Mouse (Mus musculus): ENCODE results near the gene Ggact.

Gene Ggact

GRCm38 (mm10) chr14:122867531-122868285 is 45.8 kb downstream of the Ggact start:
- no peak for DNase-seq (ENCODE audit: low spot score in 2 of 2)

DNA sequence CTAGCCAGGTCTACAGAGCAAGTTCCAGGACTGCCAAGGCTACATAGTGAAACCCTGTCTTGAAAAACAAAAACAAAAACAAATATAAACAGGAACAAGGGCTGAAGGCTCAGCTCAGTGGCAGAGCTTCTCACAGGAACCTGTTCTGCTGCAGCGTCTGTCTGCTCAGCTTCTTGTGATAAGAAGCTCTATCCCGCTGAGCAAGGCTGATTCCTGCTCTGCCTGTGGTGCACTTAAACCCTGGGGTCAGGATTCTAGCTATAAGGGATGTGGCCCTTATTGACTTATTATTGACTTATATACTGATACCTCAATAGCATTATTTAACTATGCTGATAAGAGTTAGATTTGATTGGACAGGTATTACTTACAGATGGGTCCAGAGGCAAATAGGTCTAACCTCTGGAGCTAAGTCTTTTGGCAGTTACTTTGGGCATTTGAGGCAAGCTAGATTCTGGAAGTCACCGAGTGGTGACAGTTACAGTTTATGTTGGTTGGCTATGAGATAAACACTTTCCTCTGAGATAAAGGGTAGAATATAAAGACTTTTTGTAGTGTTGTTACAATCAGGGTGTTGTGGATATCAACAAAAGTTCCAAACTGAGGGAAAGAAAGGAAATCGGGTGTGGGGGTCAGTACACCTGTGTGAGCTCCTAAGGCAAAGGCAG is 48.0 kb downstream of the Ggact start:
- DNase-seq (ENCODE audit: low spot score in 2 of 2): no peak

DNA sequence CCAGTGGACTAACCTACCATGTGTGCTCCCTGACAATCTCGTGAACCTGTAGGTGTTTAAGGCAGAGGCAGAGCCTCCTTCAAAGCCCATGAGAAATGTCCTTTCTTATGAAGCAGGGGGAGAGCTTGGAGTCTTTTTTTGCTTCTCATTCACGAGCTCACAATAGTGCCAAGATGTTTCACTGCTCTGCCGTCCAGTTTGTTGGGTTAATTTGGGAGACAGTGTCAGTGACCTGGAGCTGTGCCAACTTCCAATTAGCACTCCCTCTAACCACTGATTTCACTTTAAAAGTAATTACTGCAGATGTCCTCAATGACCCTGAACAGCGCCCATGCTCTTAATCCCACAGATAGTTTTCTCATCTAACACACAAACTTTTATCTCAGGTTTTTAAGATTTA is 50.9 kb downstream of the Ggact start:
- no peak for DNase-seq (ENCODE audit: low spot score in 2 of 2)

DNA sequence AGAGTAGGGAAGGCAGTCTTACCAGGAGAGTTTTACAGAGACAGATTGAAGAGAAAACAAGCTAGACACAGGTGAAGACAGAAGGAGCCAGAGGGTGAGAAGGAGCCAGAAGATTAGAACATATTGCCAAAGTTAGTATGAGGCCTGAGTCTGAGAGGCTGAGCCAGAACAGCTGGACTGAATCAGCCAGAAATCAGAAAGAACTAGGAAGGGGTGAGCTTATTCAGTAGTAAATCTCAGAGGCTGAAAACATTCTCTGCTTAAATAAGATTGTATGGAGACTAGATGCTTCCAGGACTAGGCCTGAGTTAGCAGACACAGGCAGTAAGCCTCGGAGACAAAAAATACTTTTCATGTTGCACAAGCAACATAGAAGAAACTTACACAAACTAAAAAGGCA is 53.8 kb downstream of the Ggact start:
- no peak for DNase-seq (ENCODE audit: low spot score in 2 of 2)

DNA sequence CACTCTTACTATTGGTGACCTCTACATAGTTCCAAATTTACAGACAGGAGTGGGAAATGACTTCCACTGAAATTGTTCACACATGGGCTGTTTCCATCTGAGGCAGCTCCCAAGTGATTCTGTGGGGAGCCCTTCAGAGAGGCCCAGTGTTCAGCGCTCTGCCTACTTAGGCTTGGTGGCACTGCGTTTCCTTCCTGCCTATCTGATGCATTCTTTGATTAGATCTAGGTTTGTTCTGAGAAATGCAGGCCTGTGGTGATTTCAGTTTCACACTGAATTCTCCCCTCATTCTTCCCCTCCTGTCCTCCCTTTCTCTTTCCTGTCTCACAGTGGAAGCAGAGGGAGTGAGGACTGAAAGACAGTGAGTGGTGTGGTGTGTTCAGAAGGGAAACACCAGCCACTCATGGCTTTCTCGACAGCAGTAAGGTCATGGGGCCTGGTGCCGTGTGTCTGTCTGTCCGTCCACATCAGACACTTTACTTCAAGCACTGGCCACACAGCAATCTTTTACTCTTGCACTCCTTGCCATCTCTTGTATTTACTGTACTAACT is 61.0 kb downstream of the Ggact start:
- DNase-seq (ENCODE audit: low spot score in 2 of 2): no peak

DNA sequence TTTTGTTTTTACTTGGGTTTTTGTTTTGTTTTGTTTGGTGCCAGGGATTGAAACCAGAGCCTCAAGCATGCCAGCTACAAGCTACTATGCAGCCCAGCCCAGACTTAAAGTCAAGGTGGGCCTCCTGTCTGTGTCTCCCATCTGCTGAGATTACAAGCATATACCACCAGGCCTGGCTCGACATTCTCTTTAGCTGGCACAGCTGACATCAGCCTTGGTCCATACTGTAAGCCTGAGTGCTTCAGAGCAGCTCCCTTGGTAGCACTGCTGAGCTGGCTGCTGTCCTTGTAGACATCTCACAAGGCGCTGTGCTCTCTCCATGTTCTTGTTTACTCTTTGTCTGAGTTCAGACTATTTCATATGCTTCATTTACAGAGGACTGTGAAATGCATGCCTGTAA is 76.5 kb downstream of the Ggact start:
- no peak for DNase-seq (ENCODE audit: low spot score in 2 of 2)

DNA sequence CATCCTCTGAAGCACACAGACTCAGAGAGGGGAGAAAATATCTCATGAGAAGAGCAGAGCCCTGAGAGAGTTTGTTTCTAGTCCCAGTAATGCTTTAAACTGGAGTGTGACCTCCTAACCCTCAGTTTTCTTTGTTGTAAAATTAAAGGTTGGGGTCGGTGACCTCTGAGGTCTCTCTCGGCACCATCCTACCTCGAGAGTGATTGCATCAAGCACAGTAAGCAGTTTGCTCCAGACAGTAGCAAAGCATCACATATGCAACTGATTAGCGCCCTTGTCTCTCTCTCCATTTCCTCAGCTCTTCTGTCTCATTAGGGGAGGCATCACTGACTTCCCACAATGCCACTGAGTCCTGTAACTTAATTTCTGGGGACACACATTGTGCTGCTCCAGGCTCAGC is 77.3 kb downstream of the Ggact start:
- DNase-seq (ENCODE audit: low spot score in 2 of 2): no peak

DNA sequence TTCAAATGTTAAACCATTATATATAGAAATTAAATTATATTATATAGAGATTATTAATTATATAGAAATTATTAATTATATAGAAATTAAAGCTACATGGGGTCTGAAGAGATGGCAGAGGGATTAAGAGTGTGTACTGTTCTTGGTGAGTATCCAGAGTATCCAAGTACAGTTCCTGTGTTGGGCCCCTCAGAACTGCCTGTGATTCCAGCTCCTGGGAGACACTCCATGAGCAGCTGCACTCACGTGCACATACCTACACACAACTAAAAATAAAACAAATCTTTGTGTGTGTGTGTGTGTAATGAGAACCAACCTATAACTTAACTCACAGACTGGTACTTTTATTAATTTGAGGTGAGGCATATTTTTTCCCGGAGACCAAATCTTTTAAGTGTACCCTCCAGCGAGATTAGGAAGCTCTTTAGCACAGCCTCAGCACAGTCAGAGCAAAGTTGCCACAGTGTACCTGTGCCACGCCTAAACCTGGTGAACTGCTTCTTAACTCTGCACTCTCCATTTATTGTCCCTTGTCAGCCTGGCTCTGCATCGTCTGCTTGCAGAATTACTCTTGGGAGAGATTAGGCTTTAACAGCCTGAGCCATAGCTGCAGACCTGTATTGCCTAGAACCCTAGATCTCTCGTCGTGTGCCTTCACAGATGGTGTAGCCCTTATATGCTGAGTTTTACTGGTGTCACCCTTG is 77.9 kb downstream of the Ggact start:
- no peak for DNase-seq (ENCODE audit: low spot score in 2 of 2)

DNA sequence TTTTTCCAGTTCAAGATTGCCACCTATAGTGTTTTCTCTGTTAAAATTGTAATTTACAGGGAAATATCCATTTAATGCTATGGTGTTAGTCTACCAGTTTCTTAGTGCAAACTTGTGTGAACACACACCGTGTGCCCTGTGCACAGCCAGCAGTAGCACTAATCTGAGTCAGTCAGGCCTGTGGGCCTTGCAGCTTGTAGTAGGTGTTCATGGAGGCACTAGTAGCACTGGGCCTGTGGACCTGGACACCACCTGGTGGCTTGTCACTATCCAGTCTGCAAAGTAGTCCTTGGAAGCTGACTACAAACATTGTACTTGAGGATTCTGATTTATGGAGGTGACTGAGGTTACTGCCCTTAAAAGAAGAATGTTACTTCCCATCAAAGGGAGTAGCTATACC is 78.8 kb downstream of the Ggact start:
- no peak for DNase-seq (ENCODE audit: low spot score in 2 of 2)

- no peak for DNase-seq (ENCODE audit: low spot score in 2 of 2)
Observed at GRCm38 (mm10) chr14:122833666-122834065, 79.9 kb downstream of the Ggact start.

DNA sequence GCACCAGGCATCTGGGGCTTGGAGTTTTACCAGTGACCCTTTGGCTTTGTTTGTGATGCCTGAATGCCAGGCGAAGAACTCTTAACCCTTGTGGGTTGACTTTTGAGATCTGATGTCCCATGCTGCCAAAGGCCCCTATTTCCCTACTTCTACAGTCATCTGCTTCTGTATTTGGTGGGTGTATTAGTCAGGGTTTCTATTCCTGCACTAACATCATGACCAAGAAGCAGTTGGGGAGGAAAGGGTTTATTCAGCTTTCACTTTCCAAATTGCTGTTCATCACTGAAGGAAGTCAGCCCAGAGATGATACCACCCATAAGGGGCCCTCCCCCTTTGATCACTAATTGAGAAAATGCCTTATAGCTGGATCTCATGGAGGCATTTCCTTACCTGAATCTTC is 83.1 kb downstream of the Ggact start:
- DNase-seq (ENCODE audit: low spot score in 2 of 2): no peak

DNA sequence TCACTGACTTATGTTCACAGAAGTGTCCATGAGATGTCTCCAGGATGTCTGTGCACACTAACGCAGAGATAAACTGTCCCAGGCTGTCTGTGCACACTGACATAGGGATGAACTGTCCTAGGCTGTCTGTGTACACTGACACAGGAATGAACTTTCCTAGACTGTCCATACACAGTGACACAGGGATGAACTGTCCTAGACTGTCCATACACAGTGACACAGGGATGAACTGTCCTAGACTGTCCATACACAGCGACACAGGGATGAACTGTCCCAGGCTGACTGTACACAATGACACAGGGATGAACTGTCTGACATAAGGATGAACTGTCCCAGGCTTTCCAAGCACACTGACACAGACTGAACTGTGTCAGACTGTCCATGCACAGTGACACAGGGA is 88.1 kb downstream of the Ggact start:
- no peak for DNase-seq (ENCODE audit: low spot score in 2 of 2)

GRCm38 (mm10) chr14:122823791-122824190 is 89.8 kb downstream of the Ggact start:
- no peak for DNase-seq (ENCODE audit: low spot score in 2 of 2)

- DNase-seq (ENCODE audit: low spot score in 2 of 2): no peak
Observed at GRCm38 (mm10) chr14:122821002-122821401, 92.6 kb downstream of the Ggact start.

GRCm38 (mm10) chr14:122800296-122800695 is 113.3 kb downstream of the Ggact start:
- DNase-seq (ENCODE audit: low spot score in 2 of 2): no peak

DNA sequence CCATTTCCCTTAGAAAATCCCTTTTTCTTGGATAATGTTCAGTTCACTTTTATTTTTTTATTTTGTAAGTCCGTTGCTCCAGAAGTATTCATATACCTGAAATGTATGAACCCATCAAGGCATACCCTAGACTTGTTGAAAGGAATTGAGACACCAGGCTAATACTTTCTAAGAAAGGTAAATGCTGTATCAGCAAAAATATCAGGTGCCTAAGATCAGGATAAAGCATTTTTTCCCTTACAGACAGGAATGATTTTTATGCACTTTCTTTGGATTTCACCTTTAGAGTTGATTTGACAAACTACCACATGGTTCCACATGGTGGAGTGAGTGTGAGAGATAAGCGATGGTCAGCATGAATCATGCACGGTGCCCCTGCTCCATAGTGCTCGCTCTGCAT is 120.2 kb downstream of the Ggact start:
- no peak for DNase-seq (ENCODE audit: low spot score in 2 of 2)

DNA sequence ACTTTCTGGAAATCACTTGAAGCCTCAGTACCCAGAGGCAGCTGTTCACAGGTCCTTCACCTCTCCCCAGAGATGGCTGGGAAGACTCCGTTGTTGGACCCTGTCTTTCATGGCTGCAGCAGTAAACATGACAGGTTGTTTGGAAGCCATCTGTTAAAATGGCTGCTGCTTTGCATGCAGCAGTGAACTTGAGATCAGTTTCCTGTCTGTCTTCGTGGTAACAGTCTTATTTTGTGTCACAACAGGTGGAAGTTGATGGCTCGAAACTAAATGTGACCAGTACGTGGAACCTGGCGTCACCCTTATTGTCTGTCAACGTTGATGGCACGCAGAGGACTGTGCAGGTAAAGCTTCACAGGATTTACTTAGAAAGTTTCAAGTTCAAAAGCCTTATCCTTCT is 123.4 kb downstream of the Ggact start:
- DNase-seq (ENCODE audit: low spot score in 2 of 2): no peak

GRCm38 (mm10) chr14:122788199-122788598 is 125.4 kb downstream of the Ggact start:
- no peak for DNase-seq (ENCODE audit: low spot score in 2 of 2)

GRCm38 (mm10) chr14:122784701-122785100 is 128.9 kb downstream of the Ggact start:
- DNase-seq (ENCODE audit: low spot score in 2 of 2): no peak

DNA sequence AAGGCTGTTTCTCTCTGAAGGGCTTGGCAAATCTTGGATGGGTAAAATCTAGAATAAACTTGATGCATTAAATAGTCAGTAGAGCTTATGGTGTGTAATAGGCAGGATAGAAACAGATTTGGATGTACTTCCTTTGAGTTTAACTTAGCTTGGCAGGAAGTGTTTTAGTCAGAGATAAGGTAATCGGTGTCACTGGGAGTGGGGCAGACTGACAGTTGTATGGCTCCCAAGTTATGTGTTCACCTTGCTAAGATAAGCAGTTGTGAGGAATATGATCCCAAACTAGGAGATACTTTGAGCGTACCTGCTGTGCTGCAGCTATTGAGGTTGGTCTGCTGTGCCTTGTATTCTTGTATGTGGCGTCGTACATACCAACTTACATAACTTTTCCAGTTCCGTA is 147.1 kb downstream of the Ggact start:
- no peak for DNase-seq (ENCODE audit: low spot score in 2 of 2)

Measured in frontal cortex, postnatal 25 days (tissue).